Mouse (Mus musculus) right cerebral cortex, postnatal 10 days (tissue): ENCODE data around the gene Mrpl4.

Experiments
- DNase-seq, 2 experiments: peaks; one replicate each; pipeline ENCODE4 v3.0.0; 2021; ENCODE audit warnings: low spot score in 2 of 2

Gene Mrpl4

GRCm38 (mm10) chr9:21017177-21017575, 14.6 kb downstream of the Mrpl4 start:
- no peak for DNase-seq

GRCm38 (mm10) chr9:21018600-21018999, 16.1 kb downstream of the Mrpl4 start:
- DNase-seq = no peak

GRCm38 (mm10) chr9:21021363-21021762, 18.8 kb downstream of the Mrpl4 start:
- no peak for DNase-seq

- no peak for DNase-seq
Observed at GRCm38 (mm10) chr9:21022288-21022687, 19.8 kb downstream of the Mrpl4 start.

- DNase-seq = no peak
Observed at GRCm38 (mm10) chr9:21022726-21023125, 20.2 kb downstream of the Mrpl4 start.

- no peak for DNase-seq
Observed at GRCm38 (mm10) chr9:21025258-21025810, 22.8 kb downstream of the Mrpl4 start.

- no peak for DNase-seq
Observed at GRCm38 (mm10) chr9:21026849-21027248, 24.3 kb downstream of the Mrpl4 start.

- no peak for DNase-seq
Observed at GRCm38 (mm10) chr9:21027774-21028290, 25.3 kb downstream of the Mrpl4 start.

GRCm38 (mm10) chr9:21028560-21029110, 26.1 kb downstream of the Mrpl4 start:
- DNase-seq = no peak

- peak; percentile 81 to 85 for DNase-seq
Observed at GRCm38 (mm10) chr9:21029291-21030054, 26.9 kb downstream of the Mrpl4 start, which contains the start of gene Icam4. Gene Icam4 (plus strand): TSS chr9:21029373.

- DNase-seq = no peak
Observed at GRCm38 (mm10) chr9:21030055-21030600, 27.6 kb downstream of the Mrpl4 start.

GRCm38 (mm10) chr9:21030781-21031250, 28.3 kb downstream of the Mrpl4 start:
- peak; percentile 91 to 92 for DNase-seq

GRCm38 (mm10) chr9:21031251-21031895, 28.8 kb downstream of the Mrpl4 start:
- peak; percentile 87 to 92 for DNase-seq

GRCm38 (mm10) chr9:21031896-21032351, 29.4 kb downstream of the Mrpl4 start, which contains the start of gene Icam5:
Gene Icam5 (plus strand): TSS chr9:21032073.
- DNase-seq = peak; percentile 92 to 93

GRCm38 (mm10) chr9:21032491-21032890, 30.0 kb downstream of the Mrpl4 start:
- DNase-seq = no peak

- peak; percentile 78 to 82 for DNase-seq
Observed at GRCm38 (mm10) chr9:21033136-21033535, 30.6 kb downstream of the Mrpl4 start.

GRCm38 (mm10) chr9:21034481-21035085, 32.0 kb downstream of the Mrpl4 start:
- DNase-seq = no peak

GRCm38 (mm10) chr9:21035586-21035985, 33.0 kb downstream of the Mrpl4 start:
- no peak for DNase-seq

- DNase-seq = no peak
Observed at GRCm38 (mm10) chr9:21036161-21036560, 33.6 kb downstream of the Mrpl4 start.

GRCm38 (mm10) chr9:21036666-21037065, 34.1 kb downstream of the Mrpl4 start:
- DNase-seq = no peak

GRCm38 (mm10) chr9:21037481-21037891, 34.9 kb downstream of the Mrpl4 start:
- DNase-seq = peak; percentile 65 to 70
